Mouse (Mus musculus) gastrocnemius, postnatal 10 days (tissue): ENCODE data around the gene Ptprt. TPM values are rescaled to one million over a fixed set of nuclear protein-coding genes. Genes with fewer than 3 reads are reported as not detected.

Source experiments
- DNase-seq: peaks from one replicate; pipeline ENCODE4 v3.0.0; 2021; ENCODE audit warnings: mixed read lengths
- long read RNA-seq, 2 experiments: library from polyadenylated mRNA; stranded (forward); transcript quantifications; one replicate each; pipeline ENCODE4 v2.0.0; 2021
- total RNA-seq, 2 experiments: library from RNA; stranded (reverse); gene quantifications; 2 replicates each; pipeline ENCODE4 v1.2.3; 2021

Gene Ptprt
- 1 to 10 TPM in 1 of 2 experiments, under 1 TPM in 1; 0.96 to 1.3 TPM for total RNA-seq
- long read RNA-seq, experiment 1, result 0 reads
- long read RNA-seq, experiment 2, result 0 reads

DNA sequence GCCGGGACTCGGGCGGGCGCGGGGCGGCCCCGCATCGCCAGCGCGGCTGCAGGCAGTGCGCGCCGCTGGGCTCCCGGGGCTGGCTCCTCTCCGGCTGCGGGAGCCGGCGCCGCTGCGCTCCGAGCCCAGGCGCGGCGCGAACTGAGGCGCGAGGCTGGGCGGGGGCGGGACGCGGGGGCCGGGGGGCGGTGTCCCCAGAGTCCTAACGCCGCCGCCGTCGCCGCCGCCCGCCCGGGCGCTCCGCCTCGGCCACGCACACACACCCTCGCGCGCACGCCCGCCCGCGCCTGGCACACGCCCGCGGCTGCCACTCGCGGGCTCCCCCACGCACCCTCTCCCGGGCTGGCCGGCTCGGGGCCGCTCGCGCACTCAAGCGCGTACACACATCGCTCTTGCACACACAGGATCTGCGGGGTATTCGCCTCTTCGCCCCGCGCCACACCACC, at the start of gene Ptprt:
Gene Ptprt (minus strand): TSS at position 207 of the 446 bp plus-strand sequence.
- DNase-seq, result peak; percentile 11

DNA sequence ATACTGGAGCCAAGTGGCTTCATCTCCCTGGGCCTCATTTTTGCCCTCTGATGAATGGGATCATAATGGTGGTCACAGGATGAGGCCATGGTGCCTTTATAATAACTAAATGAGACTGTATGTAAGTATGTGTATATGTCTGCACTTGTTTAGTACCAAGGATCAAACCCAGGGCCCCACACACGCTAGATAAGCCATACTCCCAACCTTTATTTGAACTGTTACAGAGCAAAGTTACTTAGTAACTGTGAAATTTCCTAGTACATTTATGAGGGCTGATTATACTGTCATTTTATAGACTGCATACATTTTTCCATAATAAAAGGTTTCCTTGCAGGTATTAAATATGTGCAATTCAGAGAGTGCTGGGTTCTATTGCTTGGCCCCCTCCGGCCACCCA, 49.5 kb upstream of the Ptprt start:
- no peak for DNase-seq

DNA sequence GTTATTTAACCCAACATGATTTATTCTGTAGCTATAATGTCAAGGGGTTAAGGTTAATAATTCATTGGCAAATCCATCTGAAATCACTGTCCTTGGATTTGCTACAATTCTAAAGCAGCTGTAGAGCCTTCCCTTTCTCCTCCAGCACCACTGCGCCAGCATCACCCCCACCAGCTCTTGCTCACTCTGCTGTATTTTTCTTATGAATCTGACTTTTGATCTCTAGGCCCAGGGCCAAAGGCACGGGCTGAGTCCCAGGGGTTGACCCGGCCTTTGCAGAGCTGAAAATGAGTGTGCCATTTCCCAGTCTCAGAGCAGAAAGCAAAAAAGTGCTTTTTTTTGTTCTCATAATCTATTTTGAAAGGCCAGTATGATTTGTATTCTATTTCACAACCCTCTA, 38.7 kb upstream of the Ptprt start:
- no peak for DNase-seq

DNA sequence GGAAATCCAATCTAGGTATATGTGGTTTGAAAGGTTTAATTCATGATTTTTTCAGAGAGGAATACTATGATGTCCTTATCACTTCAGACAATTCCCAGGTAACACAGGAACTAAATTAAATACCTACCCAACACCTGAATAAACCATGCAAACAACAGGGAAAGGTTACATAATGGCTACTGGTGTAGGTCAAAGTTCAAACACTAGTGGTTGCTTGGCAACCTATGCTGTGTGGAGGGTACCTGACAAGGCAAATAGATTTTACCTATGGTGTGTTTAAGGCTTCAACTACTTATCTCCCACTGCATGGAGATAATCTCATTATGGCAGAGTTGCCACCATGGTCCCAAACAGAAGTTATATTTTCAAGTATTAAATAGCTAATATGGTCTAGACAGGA, 38.1 kb upstream of the Ptprt start:
- no peak for DNase-seq

DNA sequence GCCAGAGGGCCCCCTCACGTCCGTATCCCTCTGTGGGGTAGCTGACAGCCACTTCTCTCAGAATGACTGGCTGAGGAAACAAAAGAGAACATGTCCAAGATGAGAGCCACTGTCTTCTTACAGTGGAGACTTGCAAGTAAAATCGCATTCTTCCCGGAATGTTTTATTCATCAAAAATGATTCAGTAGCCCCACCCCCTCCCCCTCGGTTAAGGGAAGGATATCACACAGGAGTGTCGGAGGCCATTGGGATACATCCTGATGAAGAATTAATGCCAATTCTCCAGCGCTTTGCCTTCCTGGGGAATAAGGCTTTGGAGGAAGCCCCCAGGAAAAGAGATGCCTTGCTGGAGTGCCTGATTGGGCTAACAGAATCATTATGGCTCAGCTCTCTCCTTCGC, 37.1 kb upstream of the Ptprt start:
- no peak for DNase-seq

DNA sequence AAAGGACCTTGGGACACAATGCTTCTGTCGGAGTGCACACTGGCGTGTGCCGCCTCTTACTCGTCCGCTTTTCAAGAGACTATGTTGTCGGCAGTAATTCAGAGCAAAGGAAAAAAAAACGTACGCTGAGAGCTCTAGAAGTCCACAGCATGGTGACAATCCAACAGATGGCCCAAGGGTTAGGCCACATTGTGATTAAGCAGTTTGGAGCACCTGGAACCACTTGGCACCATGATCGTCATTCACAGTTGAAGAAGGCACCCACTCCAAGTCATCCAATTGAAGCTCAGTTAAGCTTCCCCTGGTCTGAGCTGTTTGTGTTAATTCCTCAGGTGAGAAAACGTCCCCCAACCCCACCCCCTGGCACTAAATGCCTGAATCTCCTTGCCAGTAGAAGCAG, 36.2 kb upstream of the Ptprt start:
- DNase-seq, result no peak

DNA sequence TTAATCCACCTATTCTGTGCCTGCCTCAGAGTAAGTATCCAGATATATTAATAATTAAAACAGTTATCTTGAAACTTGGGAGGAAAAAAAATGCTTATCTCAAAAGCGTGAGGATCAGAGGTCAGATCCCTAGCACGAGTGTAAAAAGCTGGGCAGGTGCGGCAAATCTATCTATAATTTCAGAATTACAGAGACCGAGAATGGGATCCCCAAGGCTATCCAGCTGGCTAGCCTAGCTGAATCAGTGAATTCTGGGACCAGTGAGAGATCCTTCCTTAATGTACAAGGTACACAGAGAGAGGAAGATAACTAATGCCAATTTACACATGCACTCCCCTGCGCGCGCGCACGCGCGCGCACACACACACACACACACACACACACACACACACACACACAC, 31.2 kb upstream of the Ptprt start:
- DNase-seq, result no peak

GRCm38 (mm10) chr2:162682674-162683073, 21.7 kb upstream of the Ptprt start:
- DNase-seq, result peak; percentile 22

- no peak for DNase-seq
Measured at GRCm38 (mm10) chr2:162662431-162662970, 1.6 kb upstream of the Ptprt start.

DNA sequence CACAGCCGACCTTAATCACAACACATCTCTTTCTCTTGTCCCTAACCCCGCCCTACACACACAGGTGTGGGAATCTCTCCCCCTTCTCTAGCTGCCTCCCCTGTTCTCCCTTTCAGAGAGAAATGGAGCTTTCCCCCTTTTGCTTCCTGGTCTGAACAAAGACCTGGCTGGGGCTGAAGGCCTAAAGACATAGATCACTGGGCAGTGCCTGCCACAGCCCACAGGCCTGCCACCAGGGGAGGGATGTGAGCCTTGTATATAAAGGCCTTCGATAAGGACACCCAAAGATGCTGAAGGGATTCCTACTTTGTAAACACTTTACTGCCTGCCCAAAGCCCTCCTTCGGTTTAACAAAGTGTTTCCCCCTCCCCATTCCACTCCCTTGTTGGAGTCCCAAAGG, 786 bp upstream of the Ptprt start:
- DNase-seq, result no peak

GRCm38 (mm10) chr2:162660231-162660940, 561 bp downstream of the Ptprt start:
- DNase-seq, result peak; percentile 19

DNA sequence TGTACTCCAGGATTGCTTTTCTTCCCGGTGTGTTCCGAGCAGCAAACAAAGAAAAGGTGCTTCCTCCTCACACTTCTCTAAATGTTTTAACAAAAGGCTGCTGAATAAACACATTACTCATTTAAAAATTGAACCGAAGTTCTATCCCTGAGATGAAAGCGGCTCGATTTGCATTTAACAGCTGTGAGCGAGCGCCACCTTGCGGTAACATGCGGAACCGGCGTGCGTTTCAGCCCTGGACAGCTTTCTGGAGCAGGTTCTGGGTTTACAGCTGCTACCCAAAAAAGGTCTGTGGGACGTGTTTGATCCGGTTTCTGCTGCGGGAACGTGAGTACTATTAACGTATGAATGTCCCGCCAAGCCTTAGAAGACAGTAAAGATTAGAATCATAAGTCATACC, 1.9 kb downstream of the Ptprt start:
- peak; percentile 85 for DNase-seq

GRCm38 (mm10) chr2:162657541-162657940, 3.4 kb downstream of the Ptprt start:
- no peak for DNase-seq

GRCm38 (mm10) chr2:162654416-162654815, 6.5 kb downstream of the Ptprt start:
- no peak for DNase-seq

GRCm38 (mm10) chr2:162638676-162639075, 22.3 kb downstream of the Ptprt start:
- no peak for DNase-seq

- DNase-seq, result no peak
Measured at GRCm38 (mm10) chr2:162637537-162637936, 23.4 kb downstream of the Ptprt start.

- no peak for DNase-seq
Measured at GRCm38 (mm10) chr2:162636387-162637009, 24.4 kb downstream of the Ptprt start.

- no peak for DNase-seq
Measured at GRCm38 (mm10) chr2:162634901-162635300, 26.0 kb downstream of the Ptprt start.

DNA sequence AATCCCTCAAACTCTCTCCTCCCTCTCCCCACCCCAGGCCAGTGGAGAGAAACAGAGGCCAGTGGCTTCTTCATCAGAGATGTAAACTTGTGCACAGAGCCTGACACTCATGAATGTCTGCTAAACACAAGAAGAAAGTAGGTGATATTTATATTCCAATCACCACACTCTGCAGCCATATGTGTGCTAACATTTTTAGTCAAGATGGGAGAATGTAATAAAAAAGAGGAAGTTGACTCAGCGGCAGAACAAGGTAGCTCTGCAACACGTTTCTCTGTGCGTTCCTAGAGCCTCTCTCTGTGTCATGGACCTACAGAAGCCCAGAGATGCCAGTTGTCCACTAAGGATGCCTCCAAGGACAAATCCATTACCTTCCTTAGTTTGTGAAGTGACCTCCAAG, 34.9 kb downstream of the Ptprt start:
- no peak for DNase-seq

- no peak for DNase-seq
Measured at GRCm38 (mm10) chr2:162624707-162625106, 36.2 kb downstream of the Ptprt start.

DNA sequence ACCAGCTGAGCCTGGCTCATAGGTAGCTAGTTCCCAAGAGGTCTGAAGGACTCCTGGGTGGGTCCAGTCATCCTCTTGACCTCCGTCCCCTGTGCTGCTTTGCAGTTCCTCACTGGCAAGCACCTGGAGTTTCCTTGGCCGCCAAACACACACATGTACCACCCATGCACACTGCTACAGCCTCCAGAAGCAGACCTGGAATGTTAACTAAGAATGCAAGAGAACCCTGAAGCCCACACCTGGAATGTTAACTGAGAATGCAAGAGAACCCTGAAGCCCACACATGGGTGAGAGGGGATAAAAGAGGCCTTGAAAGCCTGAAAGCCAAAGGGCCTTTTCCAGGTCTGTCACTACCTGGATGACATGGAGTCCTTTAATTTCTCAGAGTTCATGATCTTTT, 46.7 kb downstream of the Ptprt start:
- no peak for DNase-seq

- DNase-seq, result no peak
Measured at GRCm38 (mm10) chr2:162613480-162613879, 47.5 kb downstream of the Ptprt start.

GRCm38 (mm10) chr2:162602721-162603120, 58.2 kb downstream of the Ptprt start:
- DNase-seq, result no peak

- no peak for DNase-seq
Measured at GRCm38 (mm10) chr2:162591388-162591787, 69.6 kb downstream of the Ptprt start.
